Mouse (Mus musculus) kidney, adult 2 months (tissue): ENCODE data around the gene Ccdc154.

Experiments
- CTCF ChIP-seq: fragments of 200-500 bp; conservative IDR thresholded peaks from 2 replicates; pipeline ENCODE4 v1.5.1; 2011; ENCODE audit warnings: low read depth, mild to moderate bottlenecking, control low read depth, low read length, moderate library complexity, mixed read lengths; ENCODE audit not compliant: insufficient read depth, insufficient read length
- POLR2A ChIP-seq: fragments of 200-500 bp; IDR thresholded peaks from one replicate; pipeline ENCODE4 v1.6.1; 2011; ENCODE audit warnings: low read depth, low read length, control low read depth

GRCm38 (mm10) chr17:25120406-25120805 lies 41.9 kb upstream of the Ccdc154 start, which contains the start of gene Ptx4:
- TF ChIP-seq CTCF: no peak
- no peak for TF ChIP-seq POLR2A
